Mouse (Mus musculus): Measurements from ENCODE around the gene Adgrg5. TPM values are rescaled to one million over a fixed set of nuclear protein-coding genes. Genes with fewer than 3 reads are reported as not detected.

Adgrg5 gene
- total RNA-seq, 1 experiment from 2014 or later, result 0.26 TPM

Other genes starting within 250 kb of the Adgrg5 start
- 0.86 and 1.6 TPM in 2 replicates for gene Pllp, start 227.4 kb upstream of the Adgrg5 start, total RNA-seq (2021)
- 0.37 and 2.3 TPM in 2 replicates for gene Ccl22, start 178.1 kb upstream of the Adgrg5 start, total RNA-seq (2021)
- gene Cx3cl1, start 151.7 kb upstream of the Adgrg5 start, total RNA-seq (2021), result 16.2 and 19.2 TPM in 2 replicates
- gene Ccl17, start 113.2 kb upstream of the Adgrg5 start, total RNA-seq (2021), result 1.1 TPM in 1 of 2 replicates, not detected in the other
- gene Coq9, start 85.4 kb upstream of the Adgrg5 start, total RNA-seq (2021), result 269 and 282 TPM in 2 replicates
- gene Ciapin1, start 85.3 kb upstream of the Adgrg5 start, total RNA-seq (2021), result 107 and 122 TPM in 2 replicates
- 58.3 and 65.8 TPM in 2 replicates for gene Polr2c, start 66.2 kb upstream of the Adgrg5 start, total RNA-seq (2021)
- gene Dok4, start 47.4 kb upstream of the Adgrg5 start, total RNA-seq (2021), result 19.7 and 20.7 TPM in 2 replicates
- 8.1 and 10.1 TPM in 2 replicates for gene Ccdc102a, start 5.6 kb upstream of the Adgrg5 start, total RNA-seq (2021)
- 35.5 and 54.3 TPM in 2 replicates for gene Adgrg1, start 51.1 kb downstream of the Adgrg5 start, total RNA-seq (2021)
- 4.0 and 4.2 TPM in 2 replicates for gene Adgrg3, start 94.0 kb downstream of the Adgrg5 start, total RNA-seq (2021)
- gene Drc7, start 131.4 kb downstream of the Adgrg5 start, total RNA-seq (2021), result not detected in 2 replicates
- gene Katnb1, start 157.5 kb downstream of the Adgrg5 start, total RNA-seq (2021), result 8.3 and 12.0 TPM in 2 replicates

Measured in adrenal gland, postnatal 14 days (tissue).